Mouse (Mus musculus): ENCODE measurements around the gene Olfr173. TPM values are rescaled to one million over a fixed set of nuclear protein-coding genes. Genes with fewer than 3 reads are reported as not detected.

Olfr173 gene
- total RNA-seq (2023), result not detected in 4 replicates

GRCm38 (mm10) chr16:58800168-58800567 is at the start of gene Olfr173:
Gene Olfr173, minus strand, starts transcription at chr16:58800268.

DNA sequence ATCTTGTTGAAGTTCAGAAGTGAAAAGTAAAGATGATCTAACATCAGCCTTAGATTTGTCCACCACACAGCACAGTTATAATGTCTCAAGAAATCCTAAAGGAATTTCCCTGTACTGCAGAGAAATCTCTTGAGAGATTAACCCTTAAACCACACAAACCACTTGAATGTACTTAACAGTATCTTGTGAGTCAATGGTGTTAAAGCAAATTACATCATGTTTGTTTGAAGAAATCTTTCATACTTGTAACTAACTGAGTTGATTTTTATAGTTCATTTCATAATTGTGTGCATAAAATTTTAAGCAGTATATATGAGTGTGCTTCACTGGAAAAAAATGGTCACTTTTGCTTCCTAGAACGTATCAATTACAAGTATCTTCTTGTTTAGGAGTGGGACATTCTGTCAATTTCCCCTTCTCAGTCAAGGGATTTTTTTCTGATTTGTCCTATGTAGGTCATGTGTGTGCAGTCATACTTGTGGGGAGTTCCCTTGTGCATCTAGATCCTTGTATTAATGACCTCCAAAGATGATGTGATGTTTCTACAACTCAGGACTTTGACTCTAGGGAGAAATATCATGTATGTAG is 26.8 kb upstream of the Olfr173 start, which contains the start of gene Olfr175-ps1:
Gene Olfr175-ps1, minus strand, starts transcription at position 51 of the 588 bp plus-strand sequence.

GRCm38 (mm10) chr16:58763076-58763475 is 37.0 kb downstream of the Olfr173 start, which contains the start of gene Olfr172:
Gene Olfr172, minus strand, starts transcription at chr16:58763176.

Other genes with a start within 250 kb of the Olfr173 start
- not detected in 4 replicates for gene Gm813, start 183.3 kb downstream of the Olfr173 start, total RNA-seq (2023)
- not detected in 4 replicates for gene E330017A01Rik, start 161.5 kb downstream of the Olfr173 start, total RNA-seq (2023)
- gene Cpox, start 130.0 kb downstream of the Olfr173 start, total RNA-seq (2023), result 10.0 to 14.5 TPM (median 10.5 TPM) in 4 replicates
- gene Gpr15, start 81.2 kb downstream of the Olfr173 start, total RNA-seq (2023), result not detected in 4 replicates
- gene Cldnd1, start 72.4 kb downstream of the Olfr173 start, total RNA-seq (2023), result 45.9 to 60.8 TPM (median 51.7 TPM) in 4 replicates
- not detected in 4 replicates for gene Olfr172, start 37.1 kb downstream of the Olfr173 start, total RNA-seq (2023)
- not detected in 4 replicates for gene Olfr175-ps1, start 26.5 kb upstream of the Olfr173 start, total RNA-seq (2023)
- gene Olfr177, start 74.5 kb upstream of the Olfr173 start, total RNA-seq (2023), result not detected in 4 replicates
- not detected in 4 replicates for gene Olfr178, start 91.8 kb upstream of the Olfr173 start, total RNA-seq (2023)
- gene Olfr181, start 128.5 kb upstream of the Olfr173 start, total RNA-seq (2023), result not detected in 4 replicates
- gene Olfr180, start 129.1 kb upstream of the Olfr173 start, total RNA-seq (2023), result not detected in 4 replicates
- gene Olfr183, start 195.1 kb upstream of the Olfr173 start, total RNA-seq (2023), result not detected in 4 replicates
- gene Olfr186, start 230.0 kb upstream of the Olfr173 start, total RNA-seq (2023), result not detected in 4 replicates
- not detected in 4 replicates for gene Olfr187, start 239.5 kb upstream of the Olfr173 start, total RNA-seq (2023)

All from B cell, adult 62 days (primary cell).